Mouse (Mus musculus): ENCODE measurements around the gene Chpf2.

DNA sequence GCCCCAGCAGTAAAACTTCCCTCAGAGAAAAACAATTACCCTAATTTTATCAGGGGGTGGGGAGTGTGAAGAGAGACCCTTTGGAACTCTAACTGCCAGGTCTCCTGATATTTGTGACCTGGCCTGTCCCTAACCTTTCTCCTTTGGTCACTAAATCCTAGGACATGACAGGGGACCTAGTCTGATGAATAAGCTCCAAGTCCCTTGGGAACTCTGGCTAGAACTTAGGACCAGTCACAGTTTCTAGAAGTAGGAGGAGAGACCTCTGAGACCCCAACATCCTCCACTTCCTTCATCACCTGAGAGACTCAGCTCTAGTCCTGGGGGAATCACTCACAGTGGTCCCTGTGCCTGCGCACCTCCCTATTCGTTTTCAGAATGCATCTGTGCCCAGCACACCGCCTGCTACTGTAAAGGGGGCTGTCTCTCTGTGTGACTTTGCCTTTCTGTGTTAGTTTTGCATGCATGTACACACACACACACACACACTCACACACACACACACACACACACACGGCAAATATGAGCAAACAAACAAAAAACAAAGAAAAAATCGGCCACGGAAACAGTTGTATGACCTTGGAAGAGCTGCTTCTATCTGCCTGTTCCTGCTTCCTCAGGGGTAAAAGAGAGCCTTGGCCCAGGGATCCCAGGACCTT is 18.9 kb downstream of the Chpf2 start:
- TF ChIP-seq CTCF (IDR thresholded peaks at IDR 0.05; ENCODE audit: insufficient read depth, low read depth, low read length), result no peak
- TF ChIP-seq POLR2A (IDR thresholded peaks at IDR 0.05; ENCODE audit: insufficient read depth, low read depth, low read length), result no peak

Measured in olfactory bulb, adult 2 months (tissue).